Comparison of ENCODE assay signal across 28 mouse cellular contexts in the genomic region with DNA sequence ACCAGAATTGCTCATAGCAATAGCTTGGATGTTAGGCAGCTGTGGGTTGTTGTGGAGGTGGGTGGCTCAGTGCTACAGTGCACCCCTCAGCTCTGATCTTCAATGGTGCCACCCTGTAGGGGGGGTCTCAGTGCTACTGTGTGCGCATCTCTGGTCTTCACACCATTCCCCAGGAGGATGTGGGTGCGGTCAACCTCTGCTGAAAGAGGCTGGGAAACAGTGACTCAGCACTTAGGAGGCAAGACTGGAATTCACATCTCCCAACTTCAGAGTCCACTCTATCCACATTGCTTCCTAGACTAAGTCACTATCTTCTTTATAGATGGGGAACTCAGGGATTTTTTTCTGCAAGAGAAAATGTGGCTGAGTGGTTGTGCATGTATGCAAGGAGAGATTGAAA. TPM values are rescaled to one million over a fixed set of nuclear protein-coding genes. Genes with fewer than 3 reads are reported as not detected.
"Had no signal": no experiment of that assay in that cellular context is flagged by ENCODE, and none has a peak within 500 bp of the region (broad histone marks: within the 10 kb centered on the region; RNA-seq: fewer than 3 reads in every experiment).

No protein-coding gene starts in this region.

- H3K9me3 ChIP-seq: heart, embryonic 10.5 days; hindbrain, embryonic 10.5 days; hindbrain, embryonic 12.5 days; intestine, embryonic 15.5 days; limb, embryonic 15.5 days; liver, embryonic 12.5 days had no signal

- H3K36me3 ChIP-seq: hindbrain, embryonic 10.5 days; hindbrain, embryonic 12.5 days; intestine, embryonic 15.5 days; limb, embryonic 13.5 days; limb, embryonic 15.5 days had no signal

- H3K9ac ChIP-seq: heart, embryonic 12.5 days; hindbrain, embryonic 12.5 days; hindbrain, embryonic 14.5 days; intestine, embryonic 15.5 days; limb, embryonic 13.5 days; limb, embryonic 15.5 days; liver, embryonic 12.5 days; liver, embryonic 14.5 days had no signal

- H3K27me3 ChIP-seq: heart, embryonic 12.5 days; hindbrain, embryonic 12.5 days; intestine, embryonic 15.5 days; limb, embryonic 13.5 days; limb, embryonic 15.5 days; liver, embryonic 12.5 days had no signal

- ATAC-seq: hindbrain, embryonic 16.5 days; inflammation-experienced regulatory T-cells, adult 6 months; intestine, embryonic 15.5 days; intestine, postnatal 0 days; liver, embryonic 12.5 days had no signal

- H3K27ac ChIP-seq: gastrocnemius, adult 2 months; heart, embryonic 10.5 days; hindbrain, embryonic 10.5 days; hindbrain, embryonic 12.5 days; hindbrain, embryonic 14.5 days; intestine, embryonic 15.5 days; limb, embryonic 13.5 days; limb, embryonic 15.5 days; liver, embryonic 12.5 days; liver, embryonic 14.5 days had no signal

- H3K4me3 ChIP-seq: gastrocnemius, adult 2 months; heart, embryonic 10.5 days; heart, embryonic 12.5 days; hindbrain, embryonic 10.5 days; hindbrain, embryonic 12.5 days; intestine, embryonic 15.5 days; left cerebral cortex, adult 2 months; limb, embryonic 13.5 days; limb, embryonic 15.5 days; liver, embryonic 12.5 days had no signal

- H3K4me2 ChIP-seq: heart, embryonic 12.5 days; hindbrain, embryonic 12.5 days; hindbrain, embryonic 14.5 days; intestine, embryonic 15.5 days; limb, embryonic 13.5 days; limb, embryonic 15.5 days; liver, embryonic 12.5 days had no signal

- DNase-seq: gastrocnemius, adult 2 months; gastrocnemius, postnatal 10 days; gastrocnemius, postnatal 25 days; heart, adult 18-20 months; heart, postnatal 10 days; heart, postnatal 4 days; kidney, adult 18-20 months; kidney, adult 8-10 months; kidney, postnatal 10 days; kidney, postnatal 36 days; layer of hippocampus, adult 9-11 months; left cerebral cortex, postnatal 4 days had no signal

RNA-seq across cellular contexts. Expression of a gene that starts 58.9 kb away (rescaled TPM):
- total RNA-seq: granulocyte monocyte progenitor cell, adult 5-6 weeks had no signal
- polyA plus RNA-seq: liver, adult 2 months had no signal
